Mouse (Mus musculus): ENCODE data around the gene Cebpz.

DNA sequence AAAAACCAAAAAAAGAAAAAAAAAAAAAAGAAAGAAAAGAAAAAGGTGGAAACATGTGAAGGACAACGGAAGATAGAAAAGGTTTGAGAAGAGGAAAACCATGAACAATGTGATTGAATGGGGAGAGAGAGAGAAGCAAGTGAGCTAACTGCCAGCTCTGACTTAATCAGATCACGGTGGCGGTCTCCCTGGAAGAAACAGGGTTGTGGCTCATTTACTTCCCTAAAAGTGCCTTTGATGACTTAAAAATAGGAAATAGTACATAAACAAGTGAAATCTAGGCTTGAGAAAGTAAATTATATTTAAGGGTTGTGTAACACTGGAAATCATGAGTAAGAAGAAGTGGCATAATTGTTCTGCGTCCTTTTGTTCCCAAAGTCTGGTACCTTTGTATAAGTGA is 2.1 kb upstream of the Cebpz start:
- TF ChIP-seq CTCF (IDR thresholded peaks at IDR 0.05; ENCODE audit: insufficient read depth, low read depth, low read length) (no peak), POLR2A (IDR thresholded peaks at IDR 0.05; ENCODE audit: insufficient read depth, low read depth, low read length) (no peak)

Measured in olfactory bulb, adult 2 months (tissue).